Mouse (Mus musculus): ENCODE measurements around the gene Inpp5b.

- TF ChIP-seq CTCF (IDR thresholded peaks at IDR 0.05; ENCODE audit: control insufficient read depth, insufficient read depth, insufficient replicate concordance, low read depth, low read length) (no peak), POLR2A (IDR thresholded peaks at IDR 0.05; ENCODE audit: control insufficient read depth, low read depth, low read length) (no peak)
Observed at GRCm38 (mm10) chr4:124818832-124819231, 77.2 kb downstream of the Inpp5b start.

All from testis, adult 2 months (tissue).